Mouse (Mus musculus) forebrain, embryonic 13.5 days (tissue): ENCODE measurements around the gene Arpp19. TPM values are rescaled to one million over a fixed set of nuclear protein-coding genes. Genes with fewer than 3 reads are reported as not detected.
A peak's percentile ranks its signal among the peaks of the same experiment; 100 is the strongest.

Experiments used
- ATAC-seq: fragments of 200-750 bp; cut with Nextera tagmentation; 2 replicates; pipeline ENCODE4 v1.8.0; 2017
- H3K27ac ChIP-seq: fragments of 300-500 bp; sonication (generic); 2 replicates; pipeline ENCODE4 v1.5.1; 2015; ENCODE audit warnings: inconsistent platforms, mild to moderate bottlenecking, moderate library complexity
- H3K27me3 ChIP-seq: fragments of 300-500 bp; sonication (generic); 2 replicates; pipeline ENCODE4 v1.6.1; 2015; ENCODE audit warnings: mild to moderate bottlenecking, inconsistent platforms
- H3K36me3 ChIP-seq: fragments of 300-500 bp; sonication (generic); 2 replicates; pipeline ENCODE4 v1.6.1; 2015; ENCODE audit warnings: mild to moderate bottlenecking, inconsistent platforms; ENCODE audit not compliant: poor library complexity, severe bottlenecking
- H3K4me1 ChIP-seq: fragments of 300-500 bp; sonication (generic); 2 replicates; pipeline ENCODE4 v1.6.1; 2015; ENCODE audit warnings: inconsistent platforms
- H3K4me2 ChIP-seq: fragments of 300-500 bp; sonication (generic); 2 replicates; pipeline ENCODE4 v1.6.1; 2015; ENCODE audit warnings: inconsistent platforms, mild to moderate bottlenecking, moderate library complexity
- H3K4me3 ChIP-seq: fragments of 300-500 bp; sonication (generic); 2 replicates; pipeline ENCODE4 v1.5.1; 2015; ENCODE audit warnings: mild to moderate bottlenecking, inconsistent platforms
- H3K9ac ChIP-seq: fragments of 300-500 bp; sonication (generic); 2 replicates; pipeline ENCODE4 v1.6.1; 2015; ENCODE audit warnings: mild to moderate bottlenecking, inconsistent platforms
- H3K9me3 ChIP-seq: fragments of 300-500 bp; sonication (generic); replicated peaks from 2 replicates; pipeline ENCODE4 v1.6.1; 2016; ENCODE audit warnings: inconsistent platforms
- WGBS: fragments of 180-500 bp; shearing (Covaris S2); methylation state at CpG from one replicate; pipeline ENCODE4 v1.1.7; 2015; 5-methylcytosine and 5-hydroxymethylcytosine counted together
- polyA plus RNA-seq: library from polyadenylated mRNA; unstranded; fragments of >200 nt; fragmentation: Nextera tagmentation; extraction: Ambion mirVana; gene quantifications from 2 replicates; pipeline ENCODE4 v1.2.1, GENCODE M21; 2015

The Arpp19 gene
- polyA plus RNA-seq, result 282 and 301 TPM in 2 replicates

- H3K9ac ChIP-seq, result peak within 1 kb of the TSS; percentile 95
- WGBS, result under 1% methylated on average over 72 of the region's 73 CpGs
These were observed at the start of gene Arpp19 for GRCm38 (mm10) chr9:75037451-75038356. TSS of gene Arpp19 (plus strand) at chr9:75037614.

DNA sequence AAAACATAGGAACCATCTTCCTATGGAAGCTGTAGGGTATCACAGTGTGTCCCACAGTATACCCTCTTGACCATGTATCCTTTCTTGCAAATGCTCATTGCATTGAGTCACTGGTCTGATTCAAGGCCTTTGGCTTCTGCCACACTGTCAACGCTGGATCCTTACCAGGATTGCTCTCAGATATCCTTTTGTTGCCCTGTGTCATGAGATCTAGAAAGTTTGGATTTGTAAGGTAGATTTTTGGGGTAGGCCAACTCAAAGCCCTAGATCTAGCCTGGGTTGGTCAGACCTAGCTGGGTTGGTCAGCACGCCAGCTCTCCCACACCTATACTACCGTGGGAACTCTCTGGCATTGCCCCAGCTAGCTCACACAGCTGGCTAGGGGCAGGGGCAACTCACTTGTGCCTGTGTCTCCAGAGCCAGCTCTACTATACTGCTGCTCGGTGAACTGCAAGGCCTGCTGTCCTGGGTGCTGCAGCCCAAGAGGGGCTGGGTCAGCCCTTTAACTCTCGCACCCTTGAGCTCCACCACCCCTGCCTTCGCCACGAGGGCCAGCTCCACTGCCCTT is 48.4 kb upstream of the Arpp19 start:
- 85% methylated on average over 7 of the region's 7 CpGs for WGBS
- Histone ChIP-seq H3K27me3 (no peaks in the 10 kb centered on the region), H3K4me1 (no peaks in the 10 kb centered on the region; the same call in 1 of the 2 replicates), H3K9me3 (no peaks in the 10 kb centered on the region), H3K4me3 (no peak overlapping the region), H3K27ac (no peak overlapping the region), H3K9ac (no peak overlapping the region), H3K4me2 (no peak overlapping the region), H3K36me3 (0 out of 2 replicates have a peak, but pooled peaks cover 5% of the 10 kb centered on the region)
- no peak for ATAC-seq

More at GRCm38 (mm10) chr9:75037451-75038356, at the start of gene Arpp19:
- Histone ChIP-seq H3K27ac (peak within 1 kb of the TSS; percentile 70), H3K27me3 (no peaks in the 10 kb centered on the region), H3K4me3 (peak within 1 kb of the TSS; percentile 96), H3K9me3 (no peaks in the 10 kb centered on the region), H3K36me3 (peaks cover 4% of the 10 kb centered on the region; the same call in 1 of the 2 replicates), H3K4me1 (peaks cover 20% of the 10 kb centered on the region), H3K4me2 (peak within 1 kb of the TSS; percentile 82)
- ATAC-seq, result peak; percentile 98

- Histone ChIP-seq H3K4me2 (no peak overlapping the region), H3K36me3 (0 out of 2 replicates have a peak, but pooled peaks cover 5% of the 10 kb centered on the region), H3K27me3 (no peaks in the 10 kb centered on the region), H3K9me3 (no peaks in the 10 kb centered on the region), H3K4me3 (no peak overlapping the region), H3K4me1 (peaks cover 9% of the 10 kb centered on the region; the same call in 1 of the 2 replicates), H3K9ac (no peak overlapping the region), H3K27ac (no peak overlapping the region)
- 91% methylated on average over 2 of the region's 2 CpGs for WGBS
- ATAC-seq, result no peak
These were observed 47.4 kb upstream of the Arpp19 start for GRCm38 (mm10) chr9:74989990-74990389.

DNA sequence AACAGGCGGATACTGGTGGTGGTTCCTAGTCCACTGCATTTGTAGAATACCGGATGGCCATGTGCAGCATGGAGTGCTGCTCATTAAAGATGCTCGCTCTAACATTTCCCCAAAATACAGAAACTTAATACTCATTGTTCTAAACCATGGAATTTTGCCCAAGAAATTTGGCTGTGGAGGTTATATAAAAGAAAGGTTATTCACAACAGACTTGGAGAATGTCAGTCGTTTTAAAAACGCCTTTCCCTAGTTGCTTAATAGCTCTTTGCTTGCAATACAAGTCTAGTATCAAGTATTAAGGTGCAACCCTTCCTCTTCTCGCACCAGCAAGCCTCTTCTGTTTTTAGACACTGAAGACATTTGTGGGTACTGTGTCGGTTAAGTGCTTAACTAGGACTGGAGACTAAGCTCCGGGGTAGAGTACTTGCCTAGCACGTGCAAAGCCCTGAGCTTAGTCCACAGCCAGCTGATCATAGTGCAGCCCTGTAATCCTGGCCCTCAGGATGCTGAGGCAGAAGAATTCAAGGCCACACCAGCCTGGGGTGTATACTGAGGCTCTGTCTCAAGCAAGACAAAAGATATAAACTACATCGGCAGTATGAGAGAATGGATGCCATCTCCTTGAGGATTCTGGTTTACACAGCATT is 42.7 kb upstream of the Arpp19 start:
- H3K9me3 ChIP-seq, result no peaks in the 10 kb centered on the region
- ATAC-seq, result no peak
- 81% methylated on average over 10 of the region's 10 CpGs for WGBS
- no peak overlapping the region for H3K4me3 ChIP-seq
- H3K36me3 ChIP-seq, result no peaks in the 10 kb centered on the region
- H3K4me2 ChIP-seq, result no peak overlapping the region
- H3K9ac ChIP-seq, result no peak overlapping the region
- H3K27ac ChIP-seq, result no peak overlapping the region
- no peaks in the 10 kb centered on the region for H3K27me3 ChIP-seq
- peaks cover 9% of the 10 kb centered on the region; the same call in 1 of the 2 replicates for H3K4me1 ChIP-seq

- Histone ChIP-seq H3K4me3 (no peak overlapping the region), H3K9me3 (no peaks in the 10 kb centered on the region), H3K4me1 (peaks cover 14% of the 10 kb centered on the region; the same call in 1 of the 2 replicates), H3K27me3 (no peaks in the 10 kb centered on the region), H3K27ac (no peak overlapping the region), H3K36me3 (peaks cover 6% of the 10 kb centered on the region; the same call in 1 of the 2 replicates), H3K4me2 (no peak overlapping the region), H3K9ac (no peak overlapping the region)
- ATAC-seq, result no peak
- WGBS, result 55% methylated on average over 2 of the region's 2 CpGs
These were observed 41.1 kb upstream of the Arpp19 start for GRCm38 (mm10) chr9:74996349-74996748.

- Histone ChIP-seq H3K27ac (no peak overlapping the region), H3K4me2 (no peak overlapping the region), H3K9me3 (no peaks in the 10 kb centered on the region), H3K4me1 (peaks cover 18% of the 10 kb centered on the region; the same call in 1 of the 2 replicates), H3K36me3 (peaks cover 6% of the 10 kb centered on the region; the same call in 1 of the 2 replicates), H3K4me3 (no peak overlapping the region), H3K27me3 (no peaks in the 10 kb centered on the region), H3K9ac (no peak overlapping the region)
- no peak for ATAC-seq
These were observed 39.4 kb upstream of the Arpp19 start for GRCm38 (mm10) chr9:74997976-74998375.

- WGBS, result 88% methylated on average over 6 of the region's 6 CpGs
- no peak for ATAC-seq
- peaks cover 18% of the 10 kb centered on the region for H3K36me3 ChIP-seq
- no peaks in the 10 kb centered on the region for H3K27me3 ChIP-seq
- H3K4me1 ChIP-seq, result peaks cover 9% of the 10 kb centered on the region; the same call in 1 of the 2 replicates
- no peak overlapping the region for H3K9ac ChIP-seq
- no peak overlapping the region for H3K27ac ChIP-seq
- no peaks in the 10 kb centered on the region for H3K9me3 ChIP-seq
- no peak overlapping the region for H3K4me2 ChIP-seq
- no peak overlapping the region for H3K4me3 ChIP-seq
These were observed 36.4 kb upstream of the Arpp19 start for GRCm38 (mm10) chr9:75001006-75001405.

DNA sequence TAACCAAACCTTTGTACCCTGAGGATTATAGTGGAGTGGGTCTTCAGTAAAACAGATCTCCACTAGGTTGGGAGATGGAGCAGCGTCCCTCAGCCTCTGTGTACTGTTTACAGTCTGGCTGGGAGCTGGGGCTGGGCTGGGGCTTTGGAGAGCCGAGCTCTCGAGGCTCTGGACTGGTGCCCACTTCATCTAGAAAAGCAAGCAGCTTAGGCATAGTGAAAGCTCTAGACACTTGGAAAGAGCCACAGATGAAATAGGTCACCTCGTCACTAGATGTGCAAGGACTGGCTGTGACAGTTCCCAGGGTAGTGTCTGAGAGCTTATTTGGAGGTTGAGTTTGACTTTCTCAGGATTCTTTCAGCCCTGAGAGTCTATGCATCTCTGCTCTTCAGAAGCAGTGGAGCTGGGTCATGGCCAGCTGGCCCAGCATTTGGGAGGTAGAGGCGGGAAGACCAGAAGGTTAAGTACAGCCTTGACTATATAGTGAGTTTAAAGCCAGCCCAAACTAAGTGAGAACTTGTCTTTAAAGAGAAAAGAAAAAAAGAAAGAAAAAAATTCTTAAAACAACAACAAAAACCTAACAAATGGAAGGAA is 35.7 kb upstream of the Arpp19 start:
- Histone ChIP-seq H3K27me3 (no peaks in the 10 kb centered on the region), H3K4me3 (no peak overlapping the region), H3K4me1 (peaks cover 9% of the 10 kb centered on the region; the same call in 1 of the 2 replicates), H3K4me2 (no peak overlapping the region), H3K27ac (no peak overlapping the region), H3K9ac (no peak overlapping the region), H3K9me3 (no peaks in the 10 kb centered on the region), H3K36me3 (peaks cover 25% of the 10 kb centered on the region)
- ATAC-seq, result no peak
- WGBS, result 65% methylated on average over 5 of the region's 5 CpGs

- Histone ChIP-seq H3K4me2 (no peak overlapping the region), H3K27me3 (no peaks in the 10 kb centered on the region), H3K9ac (no peak overlapping the region), H3K4me3 (no peak overlapping the region), H3K4me1 (peaks cover 9% of the 10 kb centered on the region; the same call in 1 of the 2 replicates), H3K27ac (no peak overlapping the region), H3K36me3 (peaks cover 30% of the 10 kb centered on the region), H3K9me3 (no peaks in the 10 kb centered on the region)
- no peak for ATAC-seq
- WGBS, result 73% methylated on average over 3 of the region's 3 CpGs
These were observed 35.2 kb upstream of the Arpp19 start for GRCm38 (mm10) chr9:75002262-75002661.

DNA sequence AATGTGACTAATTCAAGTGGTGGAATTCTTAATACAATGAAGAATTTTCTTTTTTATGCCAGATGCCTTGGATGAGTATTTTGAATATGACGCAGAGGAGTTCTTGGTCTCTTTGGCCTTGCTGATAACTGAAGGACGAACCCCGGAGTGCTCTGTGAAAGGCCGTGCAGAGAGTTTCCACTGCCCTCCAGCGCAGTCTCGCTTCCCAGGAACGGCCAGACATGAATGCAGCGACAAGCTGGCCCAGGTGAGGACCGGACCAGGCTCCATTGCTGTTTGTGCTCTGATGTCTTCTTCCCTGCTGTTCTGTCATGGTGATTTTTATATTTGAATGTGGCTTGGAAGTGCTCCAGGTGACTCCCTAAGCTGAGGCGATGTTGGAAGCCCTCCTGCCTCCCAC is 33.2 kb upstream of the Arpp19 start:
- no peak for ATAC-seq
- H3K27ac ChIP-seq, result no peak overlapping the region
- no peaks in the 10 kb centered on the region for H3K27me3 ChIP-seq
- H3K4me3 ChIP-seq, result no peak overlapping the region
- H3K4me2 ChIP-seq, result no peak overlapping the region
- no peaks in the 10 kb centered on the region for H3K9me3 ChIP-seq
- no peak overlapping the region for H3K9ac ChIP-seq
- H3K36me3 ChIP-seq, result peaks cover 45% of the 10 kb centered on the region
- peaks cover 9% of the 10 kb centered on the region; the same call in 1 of the 2 replicates for H3K4me1 ChIP-seq
- WGBS, result 95% methylated on average over 10 of the region's 10 CpGs

DNA sequence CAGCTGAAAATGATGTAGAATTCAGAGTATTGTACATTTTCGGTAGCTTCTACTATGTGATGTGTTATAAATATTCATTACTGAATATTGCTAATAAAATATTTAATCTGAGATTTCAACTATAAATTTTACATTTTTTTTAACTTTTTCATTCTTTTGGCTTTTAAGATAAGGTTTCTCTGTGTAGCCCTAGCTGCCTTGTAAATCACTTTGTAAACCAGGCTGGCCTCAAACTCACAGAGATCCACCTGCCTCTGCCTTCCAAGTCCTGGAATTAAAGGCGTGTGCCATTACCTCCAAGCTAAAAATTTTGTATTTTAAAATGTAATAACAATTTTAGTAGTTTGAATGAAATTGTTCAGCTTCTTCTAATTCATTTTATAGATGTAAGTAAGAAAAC is 20.8 kb upstream of the Arpp19 start:
- no peaks in the 10 kb centered on the region for H3K4me1 ChIP-seq
- ATAC-seq, result no peak
- H3K9me3 ChIP-seq, result no peaks in the 10 kb centered on the region
- H3K36me3 ChIP-seq, result peaks cover 53% of the 10 kb centered on the region
- H3K9ac ChIP-seq, result no peak overlapping the region
- no peak overlapping the region for H3K4me2 ChIP-seq
- H3K27me3 ChIP-seq, result no peaks in the 10 kb centered on the region
- WGBS, result 87% methylated on average over 2 of the region's 2 CpGs
- H3K27ac ChIP-seq, result no peak overlapping the region
- no peak overlapping the region for H3K4me3 ChIP-seq
